Mouse (Mus musculus): ENCODE measurements around the gene Tmem128.

GRCm38 (mm10) chr5:38307255-38308101 is 47.5 kb downstream of the Tmem128 start:
- TF ChIP-seq POLR2A (IDR thresholded peaks at IDR 0.05; ENCODE audit: borderline replicate concordance, insufficient read depth, low read length): no peak
- TF ChIP-seq CTCF (IDR thresholded peaks at IDR 0.05; ENCODE audit: borderline replicate concordance, insufficient read depth, low read depth, low read length): peak; percentile 87
